Mouse (Mus musculus) heart, postnatal 36 days (tissue): Measurements from ENCODE around the gene Igsf3. TPM values are rescaled to one million over a fixed set of nuclear protein-coding genes. Genes with fewer than 3 reads are reported as not detected.

Experiments
- DNase-seq, 2 experiments: peaks; one replicate each; pipeline ENCODE4 v3.0.0; 2021 to 2022
- intact Hi-C: fragments of 180-260 bp; cut with DNase I; formaldehyde crosslinking; loops from one replicate; pipeline ENCODE4 v1.15.1; 2025
- total RNA-seq, 2 experiments: library from RNA; stranded (reverse); gene quantifications; 2 replicates each; pipeline ENCODE4 v1.2.3; 2021

Gene Igsf3
- 10 to 100 TPM in 1 of 2 experiments, 1 to 10 TPM in 1; 9.9 to 13.2 TPM for total RNA-seq

DNA sequence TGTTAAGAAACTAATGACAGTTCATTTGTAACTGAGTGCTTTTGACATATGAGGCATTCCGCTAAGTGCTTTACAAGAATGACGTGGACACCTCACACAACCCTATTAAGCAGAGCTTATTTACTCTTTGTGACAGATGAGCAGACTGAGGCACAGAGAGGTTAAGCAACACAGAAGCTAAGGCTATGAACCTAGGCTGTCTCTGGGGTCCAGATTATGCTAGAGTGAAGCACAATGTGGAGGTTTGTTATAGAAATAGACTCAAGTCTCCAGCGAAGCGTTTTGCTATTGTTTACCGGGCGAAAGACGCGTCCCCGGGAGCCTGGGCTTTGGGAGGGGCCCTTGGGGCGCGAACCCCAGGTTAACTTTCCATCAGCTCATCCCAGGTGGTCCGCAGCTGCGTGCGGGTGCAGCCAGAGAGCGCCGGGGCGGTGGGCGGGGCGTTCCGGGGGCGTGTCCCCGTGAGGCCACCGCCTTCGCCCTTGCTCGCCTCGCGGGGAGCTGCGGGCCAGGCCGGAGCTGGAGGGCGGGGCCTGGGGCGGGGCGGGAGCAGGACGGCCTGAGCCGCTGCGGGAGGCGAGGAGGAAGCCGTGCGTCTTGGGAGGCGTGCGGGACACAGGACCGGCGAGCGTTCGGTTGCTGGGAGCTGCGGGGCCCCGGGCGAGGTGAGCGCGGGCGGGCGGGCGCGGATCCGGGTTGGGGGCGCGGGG lies at the start of gene Igsf3:
Gene Igsf3 (plus strand): TSS at position 546 of the 710 bp plus-strand sequence.
- DNase-seq = peak; percentile 79 to 83
- intact Hi-C loops = no loop called here

DNA sequence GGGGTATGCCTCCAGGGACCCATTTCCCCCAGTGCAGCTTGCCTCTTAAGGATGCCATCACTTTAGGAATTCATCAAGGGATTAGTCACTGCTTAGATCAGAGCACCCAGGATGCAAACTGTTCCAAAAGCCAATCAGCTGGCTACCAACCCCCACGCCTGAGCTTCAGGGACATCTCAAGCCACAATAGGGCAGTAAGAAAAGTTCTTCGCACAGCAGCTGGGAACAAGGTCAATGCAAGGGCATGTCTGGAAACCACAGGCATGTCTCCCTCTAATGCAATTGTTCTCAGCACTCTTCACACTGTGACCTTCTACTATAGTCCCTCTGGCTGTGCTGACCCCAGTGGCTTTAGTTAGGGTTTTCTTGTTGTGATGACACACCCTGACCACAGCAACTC lies 49.6 kb upstream of the Igsf3 start:
- intact Hi-C loops = no loop called here
- DNase-seq = no peak

DNA sequence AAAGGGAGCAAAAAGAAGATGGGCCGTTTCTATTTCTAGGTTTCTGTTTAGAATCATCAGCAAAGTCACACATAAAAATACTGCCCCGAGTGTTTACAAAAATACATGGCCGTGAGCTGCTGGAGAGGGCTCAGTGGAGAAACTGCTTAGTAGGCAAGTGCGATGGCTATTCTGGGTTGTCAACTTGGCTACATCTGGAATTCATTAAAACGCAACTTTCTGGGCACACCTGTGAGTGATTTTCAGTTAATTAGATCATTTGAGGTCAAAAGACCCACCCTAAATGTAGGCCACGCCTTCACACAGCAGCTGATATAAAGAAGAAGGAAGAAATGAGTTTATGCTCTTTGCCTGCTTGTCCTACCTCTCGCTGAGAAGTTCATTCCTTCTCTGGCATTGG lies 48.3 kb upstream of the Igsf3 start:
- intact Hi-C loops = no loop called here
- DNase-seq = no peak

DNA sequence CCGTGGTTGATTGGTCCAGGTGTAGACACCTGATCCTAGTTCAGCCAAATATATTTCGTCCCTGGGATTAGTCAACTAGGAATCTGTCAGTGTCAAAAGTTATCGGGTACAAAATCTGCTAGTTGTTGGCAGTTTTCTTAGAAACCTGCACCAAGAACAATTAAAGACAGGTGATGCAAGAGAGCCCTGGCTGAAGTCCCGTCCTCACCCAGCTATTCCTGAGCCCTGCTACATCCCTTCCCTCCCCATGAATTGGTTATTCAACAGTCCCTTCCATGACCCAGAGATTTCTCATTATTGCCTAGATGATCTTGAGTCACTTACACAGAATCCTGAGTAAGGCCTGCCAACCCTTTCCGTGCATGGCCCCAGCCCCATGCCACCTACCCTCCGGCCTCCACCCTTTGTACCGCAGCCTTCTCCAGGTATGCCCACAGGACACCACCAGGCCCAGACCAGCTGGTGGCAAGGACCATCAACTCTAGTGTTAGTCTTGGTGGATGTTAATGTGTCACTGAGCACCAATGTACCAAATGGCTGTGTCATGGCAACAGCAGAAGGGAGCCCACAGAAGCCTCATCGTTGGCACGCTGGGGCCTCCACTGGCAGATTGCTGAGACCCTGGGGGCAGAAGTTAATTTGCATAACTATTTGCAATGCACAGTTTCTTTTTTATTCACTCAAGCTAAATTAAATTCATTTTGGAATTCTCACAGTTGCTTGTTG lies 33.5 kb upstream of the Igsf3 start:
- no peak for DNase-seq
- intact Hi-C loops = no loop called here

DNA sequence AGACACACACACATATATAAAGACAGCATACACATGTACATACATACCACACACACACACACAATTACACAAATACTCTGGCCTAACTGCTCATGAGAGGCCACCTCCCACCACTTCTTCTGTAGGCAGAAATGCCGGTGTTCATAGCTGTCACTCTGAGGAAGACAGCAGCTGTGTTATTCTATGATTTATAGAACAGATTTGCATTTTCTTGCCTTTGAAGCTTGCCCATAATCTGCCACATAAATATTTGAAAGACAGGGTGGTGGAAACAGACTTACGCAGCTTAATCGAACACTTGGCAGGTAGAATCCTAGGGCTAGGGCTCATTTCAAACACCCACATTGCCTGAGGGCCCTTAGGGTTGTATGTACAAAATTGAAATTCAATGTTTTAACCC lies 32.6 kb upstream of the Igsf3 start:
- intact Hi-C loops = no loop called here
- DNase-seq = no peak

DNA sequence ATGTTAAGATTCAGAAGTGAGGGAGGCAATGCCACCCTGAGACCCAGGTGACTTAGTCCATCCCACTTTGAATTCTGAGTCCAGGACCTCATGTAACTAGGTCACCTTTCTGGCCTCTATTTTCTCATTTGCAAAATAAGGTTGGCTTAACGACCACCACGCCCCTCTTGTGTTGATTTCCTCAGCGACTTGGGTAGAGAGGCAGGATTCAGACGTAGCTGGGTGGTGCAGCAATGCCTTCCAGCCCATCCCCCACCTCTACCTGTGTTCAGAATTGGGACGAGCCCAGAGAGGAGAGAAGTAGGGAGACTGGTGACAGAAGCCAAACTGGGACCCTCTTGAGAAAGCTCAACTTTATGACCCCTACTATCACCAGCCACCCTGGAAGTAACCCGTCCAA lies 31.6 kb upstream of the Igsf3 start:
- intact Hi-C loops = no loop called here
- no peak for DNase-seq

DNA sequence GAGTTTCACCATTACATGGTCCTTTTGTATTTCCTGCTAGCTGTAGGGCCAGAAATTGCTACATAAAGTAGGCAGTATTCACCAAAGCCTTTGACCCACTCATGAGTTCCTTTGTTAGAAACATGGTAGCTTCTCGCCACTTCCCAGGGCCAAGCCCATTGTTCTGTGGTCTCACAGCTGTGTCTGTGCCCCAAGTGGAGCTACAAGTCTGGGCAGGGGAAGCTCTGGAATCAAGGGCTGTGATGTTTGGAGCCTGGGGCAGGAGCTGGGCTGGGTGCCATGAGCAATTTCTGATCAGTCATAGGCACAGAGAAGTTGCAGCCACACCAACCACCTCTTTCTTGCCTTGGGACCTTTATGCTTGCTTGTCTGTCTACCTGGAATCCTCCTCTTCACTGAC lies 30.1 kb upstream of the Igsf3 start:
- no peak for DNase-seq
- intact Hi-C loops = no loop called here

DNA sequence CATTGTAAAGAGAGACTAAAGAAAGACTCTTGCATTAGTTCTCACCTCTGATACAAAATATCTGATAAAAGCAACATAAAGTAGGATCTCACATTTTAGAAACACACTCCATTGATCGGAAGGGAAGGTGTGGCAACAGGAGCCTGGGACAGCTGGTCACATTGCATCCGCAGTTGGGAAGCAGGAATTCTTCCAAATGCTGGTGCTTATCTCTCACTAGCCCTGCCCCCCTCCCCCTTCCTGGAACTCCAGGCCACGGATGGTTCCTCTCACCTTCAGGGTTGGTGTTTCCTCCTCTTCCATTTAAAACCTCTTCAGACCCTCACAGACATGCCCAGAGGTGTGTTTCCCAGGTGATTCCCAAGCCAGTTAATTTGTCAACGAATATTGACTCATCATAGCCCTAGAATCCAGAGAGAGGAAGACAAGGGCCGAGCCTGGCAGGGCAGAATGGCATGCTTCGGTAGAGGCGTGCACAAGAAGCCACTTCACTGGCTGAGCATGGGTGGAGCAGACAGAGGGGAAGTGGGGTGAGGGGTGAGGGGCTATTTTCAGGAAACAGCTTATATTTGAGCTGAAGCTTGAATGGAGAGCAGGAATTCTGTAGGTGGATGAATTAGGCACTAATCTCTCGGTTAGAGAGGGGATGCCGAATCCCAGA lies 28.3 kb upstream of the Igsf3 start:
- intact Hi-C loops = no loop called here
- DNase-seq = no peak

DNA sequence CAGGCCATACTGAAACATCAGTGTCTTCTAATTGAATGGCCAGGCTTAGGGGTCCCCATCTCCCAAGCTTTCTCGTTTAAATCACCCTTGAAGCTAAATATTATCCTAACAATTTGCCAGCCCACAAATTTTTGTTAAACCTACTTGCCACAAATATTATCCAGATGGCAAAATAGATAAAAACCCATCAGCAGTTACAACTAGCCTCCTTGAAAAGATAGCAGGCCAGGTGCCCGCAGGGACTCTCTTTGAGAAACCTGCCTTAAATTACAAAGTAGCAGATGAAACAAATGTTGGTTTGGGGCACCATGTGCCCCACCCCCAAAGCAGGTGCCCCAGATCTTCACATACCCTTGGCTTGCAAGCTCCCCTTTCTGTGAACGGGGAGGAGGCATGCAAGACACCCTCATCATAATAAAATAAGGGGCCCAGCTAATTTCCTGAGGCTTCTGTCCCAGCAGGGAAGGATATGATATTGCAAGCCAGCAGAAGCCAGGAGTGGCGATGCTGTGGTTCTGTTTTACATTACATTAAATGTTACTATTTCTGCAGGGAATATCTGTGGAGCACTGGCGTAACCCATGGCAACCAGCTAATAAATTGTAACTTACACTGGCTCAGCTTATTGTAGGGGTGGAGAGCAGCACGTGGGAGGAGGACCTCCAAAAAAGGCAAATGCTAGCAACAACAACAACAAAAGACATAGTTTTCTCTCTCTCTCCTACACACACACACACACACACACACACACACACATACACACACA lies 27.2 kb upstream of the Igsf3 start:
- no peak for DNase-seq
- intact Hi-C loops = no loop called here

DNA sequence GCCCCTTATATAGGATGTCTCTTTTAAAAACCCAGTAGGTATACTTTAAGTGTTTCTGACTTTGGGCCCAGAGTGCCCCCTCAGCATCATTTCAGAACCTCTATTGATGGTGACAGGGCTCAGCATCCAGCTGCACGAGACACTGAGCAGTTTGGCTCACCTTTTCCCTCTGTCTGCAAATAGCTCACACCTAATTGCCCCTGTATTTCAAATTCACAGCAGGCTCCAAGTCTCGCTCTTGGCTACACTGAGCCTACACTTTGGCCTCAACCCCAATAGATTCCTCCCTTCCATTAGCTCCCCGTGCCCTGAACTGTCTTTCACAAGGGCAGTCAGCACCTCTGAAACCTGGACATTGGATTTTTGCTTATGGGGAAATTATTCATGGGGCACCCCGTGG lies 26.5 kb upstream of the Igsf3 start:
- intact Hi-C loops = no loop called here
- DNase-seq = no peak

DNA sequence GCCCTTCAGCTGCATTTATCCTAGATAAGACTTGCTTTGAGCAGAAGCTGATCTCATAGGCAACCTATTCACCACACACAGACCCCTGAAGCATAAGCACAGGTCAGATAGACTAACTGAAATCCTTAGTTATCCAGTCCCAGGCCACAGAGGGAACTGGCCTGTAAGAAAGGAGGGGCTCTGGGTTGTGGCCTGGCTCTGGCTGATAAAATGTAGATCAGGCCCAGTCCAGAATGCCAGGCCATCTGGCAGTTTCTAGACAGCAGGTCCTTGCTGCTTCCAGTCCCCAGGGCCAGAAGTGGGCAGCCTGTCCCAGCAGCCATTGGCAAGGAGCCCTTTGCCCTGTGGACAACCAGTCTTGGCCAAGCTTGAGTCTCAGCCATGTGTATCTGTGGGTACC lies 22.4 kb upstream of the Igsf3 start:
- intact Hi-C loops = no loop called here
- DNase-seq = peak; percentile 51 to 57

DNA sequence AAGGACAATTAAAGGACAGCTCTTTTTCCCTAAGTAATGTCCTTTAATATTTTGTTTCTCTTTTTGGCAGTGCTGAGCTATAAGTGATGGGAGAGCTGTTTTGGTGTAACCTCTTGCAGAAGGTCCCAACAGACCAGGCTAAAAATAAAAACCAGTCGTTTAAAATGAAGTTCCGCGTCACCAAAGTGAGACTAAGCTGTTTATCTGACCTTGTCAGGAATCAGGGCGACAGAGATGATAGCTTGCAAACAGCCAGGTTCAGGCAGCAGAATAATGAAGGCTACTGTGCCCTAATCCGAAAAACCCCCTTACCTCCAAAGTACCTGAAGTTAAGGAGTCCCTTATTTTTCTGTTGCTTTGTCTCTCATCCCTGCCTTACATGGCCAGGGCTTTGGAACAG lies 21.2 kb upstream of the Igsf3 start:
- intact Hi-C loops = no loop called here
- no peak for DNase-seq

DNA sequence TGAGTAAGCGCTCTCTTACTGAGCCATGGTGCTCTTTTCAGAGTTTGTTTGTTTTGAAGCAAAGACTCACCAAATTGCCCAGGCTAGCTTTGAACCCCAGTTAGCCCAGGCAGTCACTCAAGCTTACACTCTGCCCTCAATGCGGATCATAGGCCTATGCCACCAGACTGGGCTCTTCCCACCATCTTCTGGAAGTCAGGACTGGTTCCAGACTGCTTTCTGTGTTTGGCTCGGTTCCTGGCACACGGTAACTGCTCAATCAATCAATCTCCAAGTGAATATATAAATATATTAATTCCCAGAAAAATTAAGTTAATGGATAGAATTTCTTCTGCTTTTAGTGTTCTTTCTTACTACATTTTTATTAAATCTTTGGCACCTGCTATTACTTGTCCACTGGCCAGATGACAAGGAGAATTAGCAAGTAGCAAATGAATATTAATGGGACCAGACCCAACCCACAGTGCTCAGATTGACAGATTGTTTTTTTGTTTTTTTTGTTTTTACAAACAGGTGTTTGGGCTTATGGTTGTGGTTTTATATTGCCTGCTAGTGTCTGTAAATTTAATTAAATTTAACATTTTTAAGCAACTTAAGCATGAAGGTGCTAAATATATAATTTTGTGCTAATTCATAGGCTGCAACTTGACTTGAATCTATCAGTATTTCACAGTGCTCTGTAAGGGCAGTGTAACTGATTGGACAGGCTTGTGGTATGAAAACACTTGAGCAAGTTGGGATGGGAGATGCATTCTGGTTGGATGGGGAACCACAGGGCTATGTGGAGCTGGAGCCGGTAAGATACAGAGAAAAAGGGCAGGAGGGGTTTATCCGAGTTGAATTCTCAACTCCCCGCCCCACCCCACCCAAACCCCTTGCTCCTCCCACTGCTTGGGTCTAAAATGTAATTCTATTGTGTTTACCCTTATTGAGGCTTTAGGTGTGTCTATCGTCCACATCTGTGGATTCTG lies 20.0 kb upstream of the Igsf3 start:
- intact Hi-C loops = no loop called here
- no peak for DNase-seq

DNA sequence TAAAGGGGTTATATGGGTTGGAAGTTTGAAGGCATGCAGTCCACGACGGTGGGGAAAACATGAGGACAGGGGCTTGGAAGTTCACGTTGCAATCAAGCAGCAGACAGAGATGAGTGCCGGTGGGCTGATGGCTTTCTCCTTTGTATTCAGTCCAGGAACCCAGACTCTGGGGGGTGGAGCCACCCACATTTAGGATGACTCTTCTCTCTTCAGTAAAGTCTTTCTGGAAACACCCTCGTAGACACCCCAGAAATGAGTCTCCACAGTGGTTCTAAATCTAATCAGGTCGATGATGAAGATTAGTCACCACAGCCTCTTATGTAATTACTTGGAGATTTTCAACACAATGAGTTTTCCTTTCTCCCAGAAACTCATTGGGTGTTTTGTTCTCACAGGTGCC lies 16.1 kb upstream of the Igsf3 start:
- intact Hi-C loops = no loop called here
- no peak for DNase-seq

DNA sequence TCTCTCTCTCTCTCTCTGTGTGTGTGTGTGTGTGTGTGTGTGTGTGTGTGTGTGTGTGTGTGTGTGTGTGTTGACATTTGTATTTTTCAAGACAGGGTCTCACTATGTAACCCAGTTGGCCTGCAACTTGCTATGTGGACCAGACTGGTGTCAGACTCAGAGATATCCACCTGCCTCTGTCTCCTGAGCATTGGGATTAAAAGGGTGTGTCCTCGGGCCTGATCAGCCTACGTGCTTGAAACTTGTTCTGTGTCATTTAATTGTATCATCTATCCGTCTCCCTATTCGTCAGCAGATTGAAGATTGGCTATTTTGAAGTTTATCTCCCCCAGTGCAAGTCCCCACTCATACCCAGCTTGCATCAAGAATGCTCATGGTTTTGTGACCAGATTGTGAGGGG lies 14.5 kb upstream of the Igsf3 start:
- DNase-seq = no peak
- intact Hi-C loops = no loop called here

DNA sequence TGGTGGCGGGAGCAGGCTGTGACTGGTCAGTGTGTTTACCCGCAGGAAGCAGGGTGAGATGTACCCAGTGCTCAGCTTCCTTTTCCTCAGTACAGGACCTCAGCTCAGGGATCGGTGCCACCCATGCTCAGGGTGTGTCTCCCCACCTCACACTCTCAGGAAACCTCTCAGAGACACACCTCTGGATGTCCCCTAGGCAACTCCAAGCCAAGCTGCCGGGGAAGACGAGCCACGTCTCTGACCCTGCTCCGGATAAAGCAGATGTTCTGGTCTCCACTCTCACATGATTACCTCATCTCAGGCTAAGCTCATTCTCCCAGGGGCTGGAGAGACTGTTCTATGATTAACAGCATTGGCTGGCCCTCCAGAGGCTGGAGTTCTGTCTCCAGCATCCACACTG lies 13.3 kb upstream of the Igsf3 start:
- intact Hi-C loops = no loop called here
- DNase-seq = peak in 1 of 2 experiments; percentile 24

DNA sequence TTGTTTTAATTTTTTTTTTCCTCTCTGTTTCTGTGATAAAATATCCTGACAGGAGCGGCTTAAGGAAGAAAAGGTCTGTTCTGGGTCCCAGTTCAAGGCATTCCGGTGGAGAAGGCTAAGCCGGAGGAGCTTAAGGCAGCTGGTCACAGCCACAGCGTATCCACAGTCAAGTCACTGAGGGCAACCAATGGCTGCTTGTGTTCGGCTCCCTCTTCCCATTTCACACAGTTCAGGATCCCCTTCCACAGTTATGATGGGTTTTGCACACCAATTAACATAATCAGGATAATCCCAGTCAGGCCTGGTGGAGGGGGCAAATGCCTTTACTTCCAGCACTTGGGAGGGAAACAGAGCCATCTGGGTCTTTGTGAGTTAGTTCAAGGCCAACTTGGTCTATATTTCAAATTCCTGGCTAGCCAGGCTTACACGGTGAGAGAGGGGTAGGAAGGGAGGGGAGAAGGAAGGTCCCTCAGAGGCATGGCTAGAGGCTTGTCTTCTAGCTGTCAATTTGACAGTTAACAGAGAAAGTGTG lies 11.7 kb upstream of the Igsf3 start:
- no peak for DNase-seq
- intact Hi-C loops = no loop called here

DNA sequence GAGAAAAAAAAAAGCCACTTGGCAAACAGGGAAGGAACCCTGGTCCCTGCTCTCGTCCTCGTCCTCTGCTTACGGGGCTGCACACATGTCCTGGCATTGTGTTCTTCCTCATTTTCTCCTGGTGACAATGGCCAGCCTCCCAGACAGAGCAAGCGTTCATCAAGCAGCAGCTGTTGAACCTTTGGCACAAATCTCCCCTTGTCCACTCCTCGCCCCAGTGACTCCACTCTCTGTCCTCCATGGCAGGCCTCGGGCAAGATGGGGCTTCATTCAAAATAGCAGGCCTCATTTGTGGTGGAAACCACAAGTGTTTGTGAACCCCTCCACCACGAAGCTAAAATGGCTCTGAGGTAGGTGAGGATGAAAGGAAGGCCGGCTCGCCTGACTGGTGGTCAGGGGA lies 11.0 kb upstream of the Igsf3 start:
- intact Hi-C loops = no loop called here
- DNase-seq = no peak

DNA sequence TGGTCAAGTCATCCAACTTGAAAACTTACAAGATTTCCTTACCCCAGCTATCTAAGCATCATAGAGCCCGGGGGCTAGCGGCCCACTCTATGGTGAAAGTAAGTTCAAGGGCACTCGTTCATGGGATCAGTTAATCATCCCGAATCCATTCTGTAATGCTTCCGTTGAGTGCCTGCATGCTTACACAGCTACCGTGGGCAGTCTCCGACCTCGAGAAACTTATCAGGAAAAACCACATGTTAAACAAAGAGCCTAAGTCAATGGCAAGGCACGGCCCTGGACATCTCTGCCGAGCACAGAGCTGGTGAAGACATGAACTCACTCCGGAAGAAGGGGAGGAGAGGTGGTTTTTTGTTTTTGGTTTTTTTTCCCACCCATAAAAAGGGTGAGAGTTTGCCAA lies 9.5 kb upstream of the Igsf3 start:
- DNase-seq = no peak
- intact Hi-C loops = no loop called here
